Mouse (Mus musculus): ENCODE measurements around the gene Ncbp3. TPM values are rescaled to one million over a fixed set of nuclear protein-coding genes. Genes with fewer than 3 reads are reported as not detected.

Gene Ncbp3
- polyA plus RNA-seq (2015; fragmentation: Nextera tagmentation; extraction: Ambion mirVana): 10.1 and 11.5 TPM in 2 replicates

DNA sequence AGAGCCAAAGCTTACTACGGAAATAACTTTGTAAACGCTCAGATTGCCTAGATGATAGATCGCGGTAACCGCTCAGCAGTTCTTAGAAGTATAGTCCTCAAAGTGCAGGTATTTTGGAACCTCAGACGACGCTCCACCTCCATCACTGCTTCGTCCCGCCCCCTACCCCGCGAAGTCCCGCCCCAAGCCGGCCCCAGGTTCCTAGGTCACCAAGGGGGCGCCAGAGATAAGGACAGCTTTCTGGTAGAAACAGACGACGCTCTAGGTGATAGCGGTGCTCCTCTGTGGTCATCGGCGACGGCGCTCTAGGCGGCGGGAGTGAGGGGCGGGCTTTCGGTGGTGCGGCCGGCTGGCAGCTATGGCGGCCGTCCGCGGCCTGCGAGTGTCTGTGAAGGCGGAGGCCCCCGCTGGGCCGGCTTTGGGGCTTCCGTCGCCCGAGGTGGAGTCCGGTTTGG lies at the start of gene Ncbp3:
Gene Ncbp3 (plus strand): TSS at position 242 of the 455 bp plus-strand sequence.
- peaks cover 21% of the 10 kb centered on the region for H3K4me1 ChIP-seq (ENCODE audit: control insufficient read depth, insufficient read depth, low read length)
- peak within 1 kb of the TSS; percentile 89 for H3K4me2 ChIP-seq (ENCODE audit: low read depth, low read length)
- peak; percentile 94 for ATAC-seq (replicated peaks; ENCODE audit: extremely low read depth, insufficient read depth, low FRiP score)
- no peaks in the 10 kb centered on the region for H3K27me3 ChIP-seq (ENCODE audit: control insufficient read depth, insufficient read depth, low read length)
- H3K9ac ChIP-seq (ENCODE audit: low read length): peak within 1 kb of the TSS; percentile 98
- no peaks in the 10 kb centered on the region for H3K9me3 ChIP-seq (replicated peaks; ENCODE audit: control insufficient read depth, low read length)
- WGBS: under 1% methylated on average over 39 of the region's 39 CpGs
- H3K27ac ChIP-seq (ENCODE audit: low read length): peak within 1 kb of the TSS; percentile 95
- H3K4me3 ChIP-seq (ENCODE audit: low read length): peak within 1 kb of the TSS; percentile 90
- peaks cover 17% of the 10 kb centered on the region; the same call in 1 of the 2 replicates for H3K36me3 ChIP-seq (ENCODE audit: control insufficient read depth, insufficient read depth)

DNA sequence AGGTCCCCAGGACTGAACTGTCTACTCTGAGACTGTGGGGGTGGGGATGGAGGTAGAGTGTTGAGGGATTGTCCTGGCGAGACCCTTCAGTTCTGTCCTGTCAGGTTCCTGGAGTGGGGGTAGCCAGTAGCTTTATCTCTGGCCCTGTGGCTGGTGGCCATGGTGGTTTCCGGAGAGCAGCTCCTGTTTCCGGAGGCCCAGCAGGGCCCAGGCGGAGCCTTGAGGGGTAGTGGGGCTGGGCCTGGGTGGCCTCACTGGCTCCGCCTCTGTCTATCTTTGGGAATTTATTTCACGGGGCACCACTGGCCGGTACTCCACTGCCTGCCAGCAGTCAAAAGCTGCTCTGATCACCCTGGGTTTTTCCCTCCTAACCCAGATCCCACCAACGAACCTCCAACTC lies 48.8 kb upstream of the Ncbp3 start, which contains the start of gene P2rx1:
Gene P2rx1 (plus strand): TSS at position 333 of the 400 bp plus-strand sequence.
- Histone ChIP-seq H3K27ac (ENCODE audit: low read length) (no peak within 1 kb of the TSS), H3K36me3 (ENCODE audit: control insufficient read depth, insufficient read depth) (no peaks in the 10 kb centered on the region)

DNA sequence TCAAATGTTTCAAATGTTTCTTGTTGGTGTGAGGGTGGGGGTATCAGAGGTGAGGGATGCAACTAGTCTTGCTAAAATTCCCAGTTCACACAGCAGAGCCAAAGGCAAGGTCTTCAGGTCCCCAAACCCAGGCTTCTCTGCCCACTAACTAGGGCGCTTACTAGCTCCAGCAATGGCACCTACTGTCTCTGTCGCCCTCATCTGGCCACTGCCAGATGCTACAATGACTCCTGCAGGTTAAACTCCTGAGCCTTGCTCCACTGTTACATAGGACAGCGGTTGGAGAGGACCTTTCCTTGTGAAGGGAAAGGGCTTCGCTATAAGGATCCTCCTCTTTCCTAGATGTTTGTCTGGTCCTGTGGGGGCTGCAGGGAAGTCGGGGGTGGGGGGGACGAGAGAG lies 46.6 kb upstream of the Ncbp3 start:
- no peak overlapping the region for H3K27ac ChIP-seq (ENCODE audit: low read length)
- no peaks in the 10 kb centered on the region for H3K36me3 ChIP-seq (ENCODE audit: control insufficient read depth, insufficient read depth)
- peaks cover 18% of the 10 kb centered on the region for H3K4me1 ChIP-seq (ENCODE audit: control insufficient read depth, insufficient read depth, low read length)
- no peak overlapping the region for H3K9ac ChIP-seq (ENCODE audit: low read length)
- H3K4me3 ChIP-seq (ENCODE audit: low read length): no peak overlapping the region
- no peak for ATAC-seq (replicated peaks; ENCODE audit: extremely low read depth, insufficient read depth, low FRiP score)
- no peaks in the 10 kb centered on the region for H3K9me3 ChIP-seq (replicated peaks; ENCODE audit: control insufficient read depth, low read length)
- H3K4me2 ChIP-seq (ENCODE audit: low read depth, low read length): no peak overlapping the region
- WGBS: 11% methylated on average over 6 of the region's 6 CpGs
- H3K27me3 ChIP-seq (ENCODE audit: control insufficient read depth, insufficient read depth, low read length): no peaks in the 10 kb centered on the region

More for the DNA sequence above, 48.8 kb upstream of the Ncbp3 start, which contains the start of gene P2rx1:
- WGBS: 27% methylated on average over 8 of the region's 8 CpGs
- H3K4me3 ChIP-seq (ENCODE audit: low read length): no peak within 1 kb of the TSS
- H3K9me3 ChIP-seq (replicated peaks; ENCODE audit: control insufficient read depth, low read length): no peaks in the 10 kb centered on the region
- peak; percentile 46; the same call in 1 of the 2 replicates for ATAC-seq (replicated peaks; ENCODE audit: extremely low read depth, insufficient read depth, low FRiP score)
- peaks cover 17% of the 10 kb centered on the region for H3K4me1 ChIP-seq (ENCODE audit: control insufficient read depth, insufficient read depth, low read length)
- no peak within 1 kb of the TSS for H3K9ac ChIP-seq (ENCODE audit: low read length)
- H3K4me2 ChIP-seq (ENCODE audit: low read depth, low read length): peak within 1 kb of the TSS; percentile 13; the same call in 1 of the 2 replicates
- H3K27me3 ChIP-seq (ENCODE audit: control insufficient read depth, insufficient read depth, low read length): no peaks in the 10 kb centered on the region

DNA sequence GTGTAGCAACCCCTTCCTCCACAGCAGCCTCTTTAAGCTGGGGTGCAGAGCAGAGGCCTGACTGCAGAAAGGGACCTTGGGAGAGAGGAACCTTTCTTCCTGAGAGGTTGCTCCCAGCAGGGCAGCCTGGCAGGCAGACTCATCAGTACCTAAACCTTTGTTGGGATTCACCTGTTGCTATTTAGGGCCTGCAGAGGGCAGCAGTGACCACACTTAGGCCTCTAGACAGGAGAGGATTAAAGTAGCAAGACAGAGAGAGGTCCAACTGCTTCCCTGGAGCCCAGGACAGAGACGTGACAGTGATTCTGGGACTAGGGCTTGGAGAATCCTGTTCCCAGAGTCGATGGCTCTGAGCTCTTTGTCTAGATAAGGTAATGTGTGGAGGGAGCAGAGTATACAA lies 41.2 kb upstream of the Ncbp3 start:
- Histone ChIP-seq H3K9ac (ENCODE audit: low read length) (0 out of 2 replicates have a peak overlapping the region, but pooled peaks have one; percentile 39), H3K27ac (ENCODE audit: low read length) (peak overlapping the region; percentile 56), H3K9me3 (replicated peaks; ENCODE audit: control insufficient read depth, low read length) (no peaks in the 10 kb centered on the region), H3K4me1 (ENCODE audit: control insufficient read depth, insufficient read depth, low read length) (peaks cover 23% of the 10 kb centered on the region), H3K4me3 (ENCODE audit: low read length) (no peak overlapping the region), H3K4me2 (ENCODE audit: low read depth, low read length) (no peak overlapping the region), H3K27me3 (ENCODE audit: control insufficient read depth, insufficient read depth, low read length) (peaks cover 8% of the 10 kb centered on the region; the same call in 1 of the 2 replicates), H3K36me3 (ENCODE audit: control insufficient read depth, insufficient read depth) (no peaks in the 10 kb centered on the region)
- peak; percentile 62 for ATAC-seq (replicated peaks; ENCODE audit: extremely low read depth, insufficient read depth, low FRiP score)
- 2% methylated on average over 2 of the region's 2 CpGs for WGBS

DNA sequence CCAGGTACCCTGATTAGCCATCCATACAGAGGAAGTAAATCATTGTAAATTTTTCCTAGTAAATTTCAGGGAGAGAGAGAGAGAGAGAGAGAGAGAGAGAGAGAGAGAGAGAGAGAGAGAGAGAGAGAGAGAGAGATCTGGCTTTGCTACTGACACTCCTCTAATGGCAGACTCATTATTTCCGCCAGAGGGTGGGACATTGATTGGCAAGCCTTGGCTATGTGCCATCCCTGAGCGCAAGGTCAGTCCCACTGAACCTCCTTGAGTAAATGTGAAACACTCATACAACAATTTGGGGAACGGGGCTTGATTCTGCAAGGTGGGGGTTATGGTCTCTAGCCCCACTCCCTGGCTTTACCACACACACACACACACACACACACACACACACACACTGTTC lies 40.5 kb upstream of the Ncbp3 start:
- Histone ChIP-seq H3K9ac (ENCODE audit: low read length) (no peak overlapping the region), H3K27me3 (ENCODE audit: control insufficient read depth, insufficient read depth, low read length) (peaks cover 8% of the 10 kb centered on the region; the same call in 1 of the 2 replicates), H3K4me2 (ENCODE audit: low read depth, low read length) (no peak overlapping the region), H3K4me1 (ENCODE audit: control insufficient read depth, insufficient read depth, low read length) (peaks cover 23% of the 10 kb centered on the region), H3K27ac (ENCODE audit: low read length) (no peak overlapping the region), H3K36me3 (ENCODE audit: control insufficient read depth, insufficient read depth) (no peaks in the 10 kb centered on the region), H3K4me3 (ENCODE audit: low read length) (no peak overlapping the region), H3K9me3 (replicated peaks; ENCODE audit: control insufficient read depth, low read length) (no peaks in the 10 kb centered on the region)
- ATAC-seq (replicated peaks; ENCODE audit: extremely low read depth, insufficient read depth, low FRiP score): no peak
- WGBS: 45% methylated on average over 3 of the region's 3 CpGs

DNA sequence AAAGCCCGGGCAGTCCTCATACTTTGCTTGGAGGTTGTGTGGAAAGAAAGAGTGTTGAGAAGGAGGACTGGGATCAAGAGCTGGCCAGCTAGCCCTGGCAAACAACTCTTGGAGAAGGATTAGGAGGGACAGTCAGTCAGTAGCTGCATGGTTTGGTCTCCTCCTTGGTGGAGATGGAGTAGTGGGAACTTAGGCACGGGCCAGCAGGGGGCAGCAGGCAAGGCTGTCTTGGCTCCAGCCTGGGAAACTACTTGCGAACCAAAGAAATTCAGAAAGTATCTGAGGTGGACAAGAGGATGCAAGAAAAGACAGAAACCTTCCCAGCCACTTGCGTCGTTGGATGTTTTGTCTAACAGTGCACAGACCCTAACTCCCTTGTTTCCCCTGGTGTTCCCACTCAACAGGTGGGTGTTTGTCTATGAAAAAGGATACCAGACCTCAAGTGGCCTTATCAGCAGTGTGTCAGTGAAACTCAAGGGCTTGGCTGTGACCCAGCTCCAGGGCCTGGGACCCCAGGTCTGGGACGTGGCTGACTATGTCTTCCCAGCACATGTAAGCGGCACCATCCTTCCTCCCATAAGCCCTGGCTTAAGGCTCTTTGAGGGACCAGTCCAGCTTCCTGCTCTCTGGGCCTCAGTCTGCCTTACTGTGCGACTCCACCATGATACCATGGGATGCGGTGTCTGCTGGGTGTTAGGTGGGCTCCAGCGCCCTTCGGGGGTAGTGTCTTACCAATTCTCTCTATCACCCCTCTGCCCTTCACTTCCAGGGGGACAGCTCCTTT lies 39.7 kb upstream of the Ncbp3 start:
- H3K36me3 ChIP-seq (ENCODE audit: control insufficient read depth, insufficient read depth): no peaks in the 10 kb centered on the region
- ATAC-seq (replicated peaks; ENCODE audit: extremely low read depth, insufficient read depth, low FRiP score): 0 out of 2 replicates have a peak, but pooled peaks have one; percentile 26
- no peak overlapping the region for H3K4me3 ChIP-seq (ENCODE audit: low read length)
- no peak overlapping the region for H3K4me2 ChIP-seq (ENCODE audit: low read depth, low read length)
- H3K9ac ChIP-seq (ENCODE audit: low read length): no peak overlapping the region
- no peaks in the 10 kb centered on the region for H3K9me3 ChIP-seq (replicated peaks; ENCODE audit: control insufficient read depth, low read length)
- H3K27me3 ChIP-seq (ENCODE audit: control insufficient read depth, insufficient read depth, low read length): peaks cover 8% of the 10 kb centered on the region; the same call in 1 of the 2 replicates
- peaks cover 23% of the 10 kb centered on the region for H3K4me1 ChIP-seq (ENCODE audit: control insufficient read depth, insufficient read depth, low read length)
- 45% methylated on average over 11 of the region's 11 CpGs for WGBS
- 0 out of 2 replicates have a peak overlapping the region, but pooled peaks have one; percentile 9 for H3K27ac ChIP-seq (ENCODE audit: low read length)

DNA sequence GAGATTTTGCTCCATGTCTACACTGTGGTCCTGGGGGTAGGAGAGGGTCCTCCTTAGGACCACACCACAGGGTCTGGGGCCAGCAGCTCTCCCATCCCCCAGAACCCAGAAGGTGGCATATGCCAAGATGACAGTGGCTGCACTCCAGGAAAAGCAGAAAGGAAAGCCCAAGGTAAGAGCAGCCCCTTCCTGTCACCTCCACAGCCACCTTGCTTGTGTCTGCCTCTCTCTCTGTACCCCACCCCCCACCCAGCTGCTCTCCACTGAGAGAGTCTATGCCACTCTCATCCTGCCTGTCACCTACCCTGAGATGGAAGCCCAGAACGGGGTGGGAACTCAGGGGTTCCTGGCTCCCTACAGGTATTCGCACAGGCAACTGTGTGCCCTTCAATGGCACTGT lies 38.8 kb upstream of the Ncbp3 start:
- H3K9ac ChIP-seq (ENCODE audit: low read length): no peak overlapping the region
- no peak overlapping the region for H3K4me3 ChIP-seq (ENCODE audit: low read length)
- ATAC-seq (replicated peaks; ENCODE audit: extremely low read depth, insufficient read depth, low FRiP score): 0 out of 2 replicates have a peak, but pooled peaks have one; percentile 19
- no peaks in the 10 kb centered on the region for H3K9me3 ChIP-seq (replicated peaks; ENCODE audit: control insufficient read depth, low read length)
- 73% methylated on average over 2 of the region's 2 CpGs for WGBS
- no peak overlapping the region for H3K4me2 ChIP-seq (ENCODE audit: low read depth, low read length)
- no peak overlapping the region for H3K27ac ChIP-seq (ENCODE audit: low read length)
- H3K27me3 ChIP-seq (ENCODE audit: control insufficient read depth, insufficient read depth, low read length): peaks cover 8% of the 10 kb centered on the region; the same call in 1 of the 2 replicates
- H3K4me1 ChIP-seq (ENCODE audit: control insufficient read depth, insufficient read depth, low read length): peaks cover 23% of the 10 kb centered on the region
- no peaks in the 10 kb centered on the region for H3K36me3 ChIP-seq (ENCODE audit: control insufficient read depth, insufficient read depth)

DNA sequence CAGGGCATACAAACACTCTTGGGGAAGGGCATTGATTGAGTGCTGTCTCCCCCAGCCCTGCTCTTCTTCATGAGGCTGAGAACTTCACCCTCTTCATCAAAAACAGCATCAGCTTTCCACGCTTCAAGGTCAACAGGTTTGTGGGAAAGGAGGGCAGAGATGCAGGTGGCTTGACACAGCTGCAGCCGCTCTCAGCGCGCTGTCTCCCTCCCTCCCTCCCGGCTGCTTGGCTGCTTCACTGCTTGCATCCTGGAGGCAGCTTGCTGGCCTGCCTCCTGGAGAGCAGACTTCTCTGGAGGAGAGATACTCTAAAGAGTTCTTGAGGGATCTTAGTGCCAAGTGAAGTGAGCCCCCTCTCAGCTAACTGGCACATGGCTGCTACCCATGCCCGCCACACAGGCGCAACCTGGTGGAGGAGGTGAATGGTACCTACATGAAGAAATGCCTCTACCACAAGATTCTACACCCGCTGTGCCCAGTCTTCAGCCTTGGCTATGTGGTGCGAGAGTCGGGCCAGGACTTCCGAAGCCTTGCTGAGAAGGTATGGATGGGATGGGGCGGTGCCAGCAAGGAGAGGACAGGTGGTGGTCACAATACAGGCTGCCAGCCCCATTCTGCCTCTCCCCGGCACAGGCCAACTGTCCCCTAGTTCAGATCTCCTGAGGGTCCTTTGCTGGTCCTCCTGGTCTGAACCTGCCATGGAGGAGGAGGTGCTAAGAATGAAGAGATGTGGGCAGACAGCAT lies 37.9 kb upstream of the Ncbp3 start:
- no peak for ATAC-seq (replicated peaks; ENCODE audit: extremely low read depth, insufficient read depth, low FRiP score)
- Histone ChIP-seq H3K4me1 (ENCODE audit: control insufficient read depth, insufficient read depth, low read length) (peaks cover 24% of the 10 kb centered on the region), H3K4me3 (ENCODE audit: low read length) (peak overlapping the region; percentile 12; the same call in 1 of the 2 replicates), H3K9ac (ENCODE audit: low read length) (0 out of 2 replicates have a peak overlapping the region, but pooled peaks have one; percentile 8), H3K4me2 (ENCODE audit: low read depth, low read length) (no peak overlapping the region; the same call in 1 of the 2 replicates), H3K27me3 (ENCODE audit: control insufficient read depth, insufficient read depth, low read length) (peaks cover 8% of the 10 kb centered on the region; the same call in 1 of the 2 replicates), H3K9me3 (replicated peaks; ENCODE audit: control insufficient read depth, low read length) (no peaks in the 10 kb centered on the region), H3K36me3 (ENCODE audit: control insufficient read depth, insufficient read depth) (no peaks in the 10 kb centered on the region), H3K27ac (ENCODE audit: low read length) (no peak overlapping the region; the same call in 1 of the 2 replicates)
- 62% methylated on average over 13 of the region's 13 CpGs for WGBS

All from heart, embryonic 16.5 days (tissue).